Mouse (Mus musculus) G1E (cell line): ENCODE measurements around the gene Ilkap.

ENCODE experiments used
- CTCF ChIP-seq: IDR thresholded peaks from 2 replicates; pipeline ENCODE4 v1.5.1; 2012; ENCODE audit warnings: low read depth, low read length, inconsistent platforms, mixed read lengths
- GATA1 ChIP-seq: IDR thresholded peaks from 2 replicates; pipeline ENCODE4 v1.6.1; 2012; ENCODE audit warnings: borderline replicate concordance, low read length, inconsistent platforms, mixed read lengths
- GATA2 ChIP-seq: IDR thresholded peaks from 2 replicates; pipeline ENCODE4 v1.6.1; 2012; ENCODE audit warnings: low read depth, low read length, inconsistent platforms, borderline replicate concordance
- POLR2AphosphoS5 ChIP-seq: IDR thresholded peaks from 2 replicates; pipeline ENCODE4 v1.6.1; 2012; ENCODE audit warnings: low read depth, low read length, inconsistent platforms; ENCODE audit not compliant: insufficient replicate concordance
- TAL1 ChIP-seq: conservative IDR thresholded peaks from 2 replicates; pipeline ENCODE4 v1.6.1; 2012; ENCODE audit warnings: low read depth, low read length, inconsistent platforms, mixed read lengths

DNA sequence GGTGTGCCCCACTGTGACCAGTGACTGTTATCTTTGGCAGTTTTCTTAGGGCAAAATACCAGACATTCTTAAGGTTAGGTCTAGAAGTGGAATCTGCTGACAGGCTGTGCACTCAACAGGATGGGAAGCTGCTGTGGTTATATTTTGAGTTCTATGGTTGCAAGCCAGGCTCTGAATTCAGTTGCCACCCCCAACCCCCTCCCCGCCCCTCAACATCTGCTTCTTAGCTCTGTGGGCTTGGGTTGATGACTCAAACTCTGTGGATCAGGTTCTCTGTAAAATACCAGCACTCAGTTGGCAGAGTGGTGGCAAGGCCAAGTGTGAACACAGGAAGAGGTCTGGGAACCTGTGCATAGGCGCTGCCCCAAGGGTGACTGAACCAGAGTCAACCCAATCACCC is 46.3 kb downstream of the Ilkap start:
- TF ChIP-seq CTCF: no peak
- TF ChIP-seq TAL1: no peak
- TF ChIP-seq POLR2AphosphoS5: no peak
- no peak for TF ChIP-seq GATA1
- no peak for TF ChIP-seq GATA2
